Mouse (Mus musculus): Measurements from ENCODE around the gene Ang. TPM values are rescaled to one million over a fixed set of nuclear protein-coding genes. Genes with fewer than 3 reads are reported as not detected.

Gene Ang
- polyA plus RNA-seq, 1 experiment from 2014 or later: 7.5 TPM

DNA sequence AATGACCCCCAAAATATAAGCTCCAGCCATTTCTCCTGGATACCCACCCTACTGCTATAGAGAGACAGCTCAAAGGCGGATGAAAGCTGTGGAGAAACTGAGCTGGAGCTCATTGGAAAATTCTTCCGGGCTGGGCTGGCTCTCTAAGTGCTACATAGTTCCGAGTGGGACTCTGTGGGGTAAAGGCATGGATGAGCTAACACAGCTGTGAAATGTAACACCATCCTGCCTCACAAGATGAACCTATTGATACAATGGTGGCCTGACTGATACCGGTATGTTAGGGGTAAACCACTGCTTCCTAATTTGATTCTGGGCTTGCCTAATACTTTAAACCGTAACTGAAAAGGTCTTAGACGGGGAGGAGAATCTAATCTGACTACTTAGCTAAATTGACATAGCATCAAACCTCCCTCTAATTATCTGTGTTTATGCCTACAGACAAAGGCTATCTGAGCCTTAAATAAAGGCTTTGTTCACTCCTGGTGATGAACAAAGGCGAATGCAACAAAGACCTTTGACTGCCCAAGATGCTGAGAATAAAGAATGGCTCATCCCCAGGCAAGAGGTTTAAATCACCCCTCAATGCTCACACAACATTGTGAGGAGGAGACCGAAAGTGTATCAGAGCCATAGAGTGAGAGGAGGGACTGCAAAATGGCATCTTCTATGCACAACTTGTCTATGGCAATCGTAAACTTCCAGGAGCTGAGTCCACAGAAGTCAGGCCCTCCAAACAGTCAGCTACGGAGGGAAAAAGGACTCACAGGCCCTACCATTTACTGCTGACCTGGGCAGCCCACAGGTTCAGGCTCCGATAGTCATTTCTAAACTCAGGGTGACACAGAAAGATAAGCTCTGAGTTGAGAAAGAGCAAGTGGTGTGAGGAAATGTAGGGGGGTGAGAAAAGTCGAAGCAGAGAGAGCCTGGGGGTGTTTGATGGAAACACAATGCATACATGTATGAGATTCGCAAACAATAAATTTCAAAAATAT lies 36.4 kb upstream of the Ang start:
- H3K4me1 ChIP-seq (replicated peaks; ENCODE audit: insufficient read depth, low read length): peaks cover 12% of the 10 kb centered on the region; the same call in 1 of the 2 replicates
- no peak for ATAC-seq (replicated peaks; ENCODE audit: low FRiP score, low read depth)
- WGBS: 64% methylated on average over 13 of the region's 13 CpGs
- no peaks in the 10 kb centered on the region for H3K27me3 ChIP-seq (ENCODE audit: insufficient read depth, low read length)
- no peak overlapping the region for H3K27ac ChIP-seq
- H3K36me3 ChIP-seq (ENCODE audit: insufficient read depth, low read length): no peaks in the 10 kb centered on the region
- no peaks in the 10 kb centered on the region for H3K9me3 ChIP-seq (replicated peaks; ENCODE audit: low read length)
- no peak overlapping the region for H3K4me2 ChIP-seq (ENCODE audit: low read length)
- TF ChIP-seq CTCF (IDR thresholded peaks at IDR 0.05; ENCODE audit: low read depth): no peak
- DNase-seq (ENCODE audit: low spot score): peak; percentile 41
- no peak overlapping the region for H3K9ac ChIP-seq (ENCODE audit: low read depth, low read length)
- no peak overlapping the region for H3K4me3 ChIP-seq (replicated peaks; ENCODE audit: low read depth, low read length)

DNA sequence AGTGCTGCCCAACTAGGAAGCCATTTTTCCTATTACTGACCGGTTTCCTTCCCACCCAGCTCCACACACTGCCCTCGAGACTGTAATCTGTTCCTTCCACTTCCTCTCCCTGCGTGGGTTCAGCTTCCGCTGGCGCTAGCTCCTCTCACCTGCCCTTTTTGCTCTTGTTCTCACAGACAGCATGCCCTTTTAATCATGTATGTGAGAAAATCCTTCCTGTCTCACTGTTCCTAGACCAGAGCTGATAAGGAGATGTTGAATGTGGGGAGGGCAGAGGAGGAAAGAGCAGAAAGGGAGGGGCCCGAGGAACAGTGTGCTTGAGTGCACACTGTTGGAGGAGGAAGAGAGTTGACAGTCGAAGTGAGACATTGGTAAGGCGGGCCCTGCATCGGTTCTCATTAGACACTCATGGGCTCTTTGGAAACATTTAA lies 33.5 kb upstream of the Ang start, which contains the start of gene Rnase12:
Gene Rnase12, minus strand, starts transcription at position 261 of the 431 bp plus-strand sequence.
- ATAC-seq (replicated peaks; ENCODE audit: low FRiP score, low read depth): 0 out of 2 replicates have a peak, but pooled peaks have one; percentile 38
- 25% methylated on average over 9 of the region's 9 CpGs for WGBS
- 0 out of 2 replicates have a peak within 1 kb of the TSS, but pooled peaks have one; percentile 7 for H3K4me3 ChIP-seq (replicated peaks; ENCODE audit: low read depth, low read length)

DNA sequence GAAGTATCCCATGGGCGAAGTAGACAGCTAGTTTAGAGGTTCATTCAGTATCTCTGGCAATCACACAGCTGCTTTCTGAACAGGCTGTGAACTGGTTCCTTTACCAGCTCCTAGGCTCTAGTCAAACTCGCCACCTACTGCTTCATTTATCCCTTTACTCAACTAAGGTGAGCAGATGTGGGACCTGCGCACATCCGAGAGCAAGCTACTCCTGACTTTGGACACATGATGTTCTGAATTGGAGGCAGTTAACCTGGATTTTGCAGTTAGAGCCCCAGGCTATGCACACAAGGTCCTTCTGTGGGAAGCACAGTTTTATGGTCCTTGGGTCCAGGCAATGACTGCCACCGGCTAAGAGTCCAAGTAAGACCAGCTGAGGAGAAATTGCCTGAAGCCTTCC lies 30.2 kb upstream of the Ang start:
- ATAC-seq (replicated peaks; ENCODE audit: low FRiP score, low read depth): no peak
- DNase-seq (ENCODE audit: low spot score): no peak

More for the DNA sequence above, 33.5 kb upstream of the Ang start, which contains the start of gene Rnase12:
- H3K9ac ChIP-seq (ENCODE audit: low read depth, low read length): 0 out of 2 replicates have a peak within 1 kb of the TSS, but pooled peaks have one; percentile 13
- TF ChIP-seq CTCF (IDR thresholded peaks at IDR 0.05; ENCODE audit: low read depth): no peak
- peak; percentile 60 for DNase-seq (ENCODE audit: low spot score)
- H3K27me3 ChIP-seq (ENCODE audit: insufficient read depth, low read length): no peaks in the 10 kb centered on the region
- peak within 1 kb of the TSS; percentile 36; the same call in 1 of the 2 replicates for H3K27ac ChIP-seq
- H3K4me2 ChIP-seq (ENCODE audit: low read length): peak within 1 kb of the TSS; percentile 34
- H3K4me1 ChIP-seq (replicated peaks; ENCODE audit: insufficient read depth, low read length): peaks cover 12% of the 10 kb centered on the region; the same call in 1 of the 2 replicates
- no peaks in the 10 kb centered on the region for H3K36me3 ChIP-seq (ENCODE audit: insufficient read depth, low read length)
- no peaks in the 10 kb centered on the region for H3K9me3 ChIP-seq (replicated peaks; ENCODE audit: low read length)

DNA sequence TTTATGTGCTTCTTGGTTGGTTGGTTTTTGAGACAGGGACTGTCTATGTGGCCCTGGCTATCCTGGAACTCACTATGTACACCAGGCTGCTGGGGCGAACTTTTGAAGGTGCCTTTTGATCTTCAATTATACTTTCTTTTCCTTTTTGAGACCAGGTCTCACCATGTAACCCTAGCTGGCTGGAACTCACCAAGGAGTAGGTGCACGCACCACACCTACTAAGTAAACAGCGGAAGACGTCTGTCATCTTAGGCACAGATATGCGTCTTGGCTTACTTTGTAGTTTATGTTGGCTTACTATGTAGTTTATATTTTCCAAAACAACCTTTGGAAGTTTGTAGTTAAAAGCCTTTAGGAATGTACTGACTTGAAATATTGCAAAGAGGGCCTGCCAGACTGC lies 22.0 kb upstream of the Ang start:
- Histone ChIP-seq H3K36me3 (ENCODE audit: insufficient read depth, low read length) (no peaks in the 10 kb centered on the region), H3K4me1 (replicated peaks; ENCODE audit: insufficient read depth, low read length) (peaks cover 8% of the 10 kb centered on the region; the same call in 1 of the 2 replicates), H3K27ac (no peak overlapping the region), H3K27me3 (ENCODE audit: insufficient read depth, low read length) (no peaks in the 10 kb centered on the region), H3K9me3 (replicated peaks; ENCODE audit: low read length) (no peaks in the 10 kb centered on the region), H3K4me2 (ENCODE audit: low read length) (no peak overlapping the region), H3K9ac (ENCODE audit: low read depth, low read length) (no peak overlapping the region), H3K4me3 (replicated peaks; ENCODE audit: low read depth, low read length) (no peak overlapping the region)
- no peak for ATAC-seq (replicated peaks; ENCODE audit: low FRiP score, low read depth)
- TF ChIP-seq CTCF (IDR thresholded peaks at IDR 0.05; ENCODE audit: low read depth): no peak
- peak; percentile 77 for DNase-seq (ENCODE audit: low spot score)
- WGBS: 60% methylated on average over 5 of the region's 5 CpGs

More for the DNA sequence above, 30.2 kb upstream of the Ang start:
- peaks cover 6% of the 10 kb centered on the region; the same call in 1 of the 2 replicates for H3K4me1 ChIP-seq (replicated peaks; ENCODE audit: insufficient read depth, low read length)
- no peak overlapping the region for H3K4me2 ChIP-seq (ENCODE audit: low read length)
- H3K27me3 ChIP-seq (ENCODE audit: insufficient read depth, low read length): no peaks in the 10 kb centered on the region
- WGBS: 85% methylated on average over 5 of the region's 5 CpGs
- no peak overlapping the region for H3K4me3 ChIP-seq (replicated peaks; ENCODE audit: low read depth, low read length)
- no peaks in the 10 kb centered on the region for H3K9me3 ChIP-seq (replicated peaks; ENCODE audit: low read length)
- TF ChIP-seq CTCF (IDR thresholded peaks at IDR 0.05; ENCODE audit: low read depth): no peak
- H3K27ac ChIP-seq: no peak overlapping the region
- no peaks in the 10 kb centered on the region for H3K36me3 ChIP-seq (ENCODE audit: insufficient read depth, low read length)
- no peak overlapping the region for H3K9ac ChIP-seq (ENCODE audit: low read depth, low read length)

DNA sequence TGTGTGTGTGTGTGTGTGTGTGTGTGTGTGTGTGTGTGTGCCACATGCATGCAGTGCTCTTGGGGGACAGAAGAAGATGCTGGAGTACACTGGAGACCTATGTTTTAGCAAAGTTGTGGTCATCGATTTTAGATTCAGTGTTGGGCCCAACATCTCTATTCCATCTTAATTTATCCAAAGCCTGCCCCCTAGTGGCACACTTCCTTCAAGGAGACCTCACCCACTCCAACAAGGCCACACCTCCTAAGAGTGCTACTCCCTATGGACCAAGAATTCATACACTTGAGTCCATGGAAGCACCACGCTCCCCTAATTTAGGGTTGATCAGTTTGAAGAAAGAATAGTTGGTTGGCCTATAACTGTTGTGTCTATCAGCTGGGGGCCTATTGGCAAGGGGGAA lies 21.3 kb upstream of the Ang start:
- no peaks in the 10 kb centered on the region for H3K36me3 ChIP-seq (ENCODE audit: insufficient read depth, low read length)
- peaks cover 8% of the 10 kb centered on the region; the same call in 1 of the 2 replicates for H3K4me1 ChIP-seq (replicated peaks; ENCODE audit: insufficient read depth, low read length)
- H3K9me3 ChIP-seq (replicated peaks; ENCODE audit: low read length): no peaks in the 10 kb centered on the region
- H3K4me2 ChIP-seq (ENCODE audit: low read length): no peak overlapping the region
- H3K27me3 ChIP-seq (ENCODE audit: insufficient read depth, low read length): no peaks in the 10 kb centered on the region
- DNase-seq (ENCODE audit: low spot score) (peak; percentile 58), ATAC-seq (replicated peaks; ENCODE audit: low FRiP score, low read depth) (no peak)
- WGBS: 92% methylated on average over 2 of the region's 2 CpGs
- H3K27ac ChIP-seq: no peak overlapping the region
- peak; percentile 53 for TF ChIP-seq CTCF (IDR thresholded peaks at IDR 0.05; ENCODE audit: low read depth)
- no peak overlapping the region for H3K4me3 ChIP-seq (replicated peaks; ENCODE audit: low read depth, low read length)
- no peak overlapping the region for H3K9ac ChIP-seq (ENCODE audit: low read depth, low read length)

DNA sequence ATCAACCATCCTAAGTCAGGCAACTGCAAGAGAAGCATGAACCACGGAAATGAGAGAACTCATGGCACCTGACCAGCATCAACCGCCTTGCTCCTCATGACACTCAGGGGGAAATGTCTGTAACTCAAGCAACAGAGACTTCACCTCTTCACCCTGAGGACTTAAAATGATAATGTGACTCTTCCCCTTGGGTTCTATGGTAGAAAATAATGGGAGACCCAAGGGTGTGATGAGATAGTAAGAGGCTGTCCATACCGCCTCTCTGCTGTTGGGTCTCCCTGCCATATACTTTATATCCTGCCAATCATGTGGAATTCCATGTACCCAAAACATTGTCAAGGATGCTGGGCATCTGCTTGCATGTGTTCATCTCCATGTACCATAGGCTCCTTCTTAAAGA lies 16.6 kb upstream of the Ang start, which contains the start of gene Olfr750:
Gene Olfr750, minus strand, starts transcription at position 101 of the 400 bp plus-strand sequence.
- H3K27me3 ChIP-seq (ENCODE audit: insufficient read depth, low read length): no peaks in the 10 kb centered on the region
- DNase-seq (ENCODE audit: low spot score) (no peak), ATAC-seq (replicated peaks; ENCODE audit: low FRiP score, low read depth) (no peak)
- H3K4me1 ChIP-seq (replicated peaks; ENCODE audit: insufficient read depth, low read length): no peaks in the 10 kb centered on the region
- WGBS: 84% methylated on average over 3 of the region's 3 CpGs
- H3K4me3 ChIP-seq (replicated peaks; ENCODE audit: low read depth, low read length): no peak within 1 kb of the TSS
- no peak within 1 kb of the TSS for H3K27ac ChIP-seq
- TF ChIP-seq CTCF (IDR thresholded peaks at IDR 0.05; ENCODE audit: low read depth): no peak
- no peaks in the 10 kb centered on the region for H3K36me3 ChIP-seq (ENCODE audit: insufficient read depth, low read length)
- H3K4me2 ChIP-seq (ENCODE audit: low read length): no peak within 1 kb of the TSS
- no peaks in the 10 kb centered on the region for H3K9me3 ChIP-seq (replicated peaks; ENCODE audit: low read length)
- no peak within 1 kb of the TSS for H3K9ac ChIP-seq (ENCODE audit: low read depth, low read length)

Measured in kidney, postnatal 0 days (tissue).